Mouse (Mus musculus) embryonic stem cell, embryonic (primary cell): ENCODE results near the gene Eef2kmt.

Experiments used
- CTCF ChIA-PET, 4 experiments: fragments of 300-600 bp in 2 of 4; fragments of 350-600 bp in 2 of 4; sonication (Branson Sonifier 250); formaldehyde crosslinking; loops; one replicate each; lab custom pipeline; 2022; ENCODE audit warnings: inconsistent platforms in 2 of 4; lab: Charles Lee
- POLR2A ChIA-PET, 4 experiments: fragments of 300-600 bp in 2 of 4; fragments of 350-600 bp in 2 of 4; sonication (Branson Sonifier 250); formaldehyde crosslinking; loops; one replicate each; lab custom pipeline; 2022; ENCODE audit warnings: antibody characterized with exemption in 4 of 4, inconsistent platforms in 1 of 4; lab: Charles Lee

Eef2kmt gene

GRCm38 (mm10) chr16:5255779-5256496 is at the start of gene Eef2kmt:
Eef2kmt (minus strand) TSS chr16:5255983.
- POLR2A ChIA-PET: interaction anchor here in 3 of 4 experiments (0.6 to 11.2 kb wide), 35 partner anchors 8 to 697 kb away, joined by 3 to 188 read pairs (median 4); partner anchors contain the start of genes Alg1 (in 2 of the 3), Glyr1 (in 1 of the 3), Mgrn1 (in 1 of the 3) and Nagpa (in 1 of the 3)
- CTCF ChIA-PET: interaction anchor here in 3 of 4 experiments (0.5 to 6.6 kb wide), 12 partner anchors 12 to 1024 kb away, joined by 3 to 66 read pairs (median 4); partner anchors contain the start of gene Nagpa (in 1 of the 3)

GRCm38 (mm10) chr16:5295238-5295637 is 39.5 kb upstream of the Eef2kmt start:
- CTCF ChIA-PET: interaction anchor here in 1 of 4 experiments (1.7 kb wide), 1 partner anchor 12 kb away, joined by 4 read pairs; no protein-coding TSS in a partner anchor
- POLR2A ChIA-PET: no interaction called here

GRCm38 (mm10) chr16:5285376-5285775 is 29.6 kb upstream of the Eef2kmt start:
- POLR2A ChIA-PET: interaction anchor here in 2 of 4 experiments (0.6 to 1.3 kb wide), 2 partner anchors 14 to 35 kb away, joined by 3 read pairs; no protein-coding TSS in a partner anchor
- CTCF ChIA-PET: interaction anchor here in 1 of 4 experiments (0.6 kb wide), 1 partner anchor 278 kb away, joined by 7 read pairs; no protein-coding TSS in a partner anchor

GRCm38 (mm10) chr16:5282686-5283085 is 26.9 kb upstream of the Eef2kmt start:
- CTCF ChIA-PET: interaction anchor here in 2 of 4 experiments (0.6 to 1.1 kb wide), 2 partner anchors 24 to 63 kb away, joined by 3 read pairs; no protein-coding TSS in a partner anchor
- POLR2A ChIA-PET: interaction anchor here in 2 of 4 experiments (1.0 to 1.5 kb wide), 3 partner anchors 10 to 27 kb away, joined by 3 to 5 read pairs (median 4); partner anchors contain the start of gene Eef2kmt (in 1 of the 2)

- POLR2A ChIA-PET: interaction anchor here in 2 of 4 experiments (0.8 to 1.0 kb wide), 2 partner anchors 24 to 231 kb away, joined by 3 read pairs; partner anchors contain the start of genes Eef2kmt (in 1 of the 2) and Glyr1 (in 1 of the 2)
Measured at GRCm38 (mm10) chr16:5279571-5280222, 23.9 kb upstream of the Eef2kmt start.

GRCm38 (mm10) chr16:5272371-5272770 is 16.6 kb upstream of the Eef2kmt start:
- CTCF ChIA-PET: no interaction called here
- POLR2A ChIA-PET: interaction anchor here in 2 of 4 experiments (0.6 to 1.3 kb wide), 4 partner anchors 10 to 633 kb away, joined by 3 to 4 read pairs (median 4); partner anchors contain the start of gene Eef2kmt (in 1 of the 2)

More at GRCm38 (mm10) chr16:5279571-5280222, 23.9 kb upstream of the Eef2kmt start:
- CTCF ChIA-PET: interaction anchor here in 1 of 4 experiments (0.8 kb wide), 1 partner anchor 27 kb away, joined by 3 read pairs; no protein-coding TSS in a partner anchor

- POLR2A ChIA-PET: interaction anchor here in 3 of 4 experiments (0.6 to 1.6 kb wide), 4 partner anchors 11 to 150 kb away, joined by 3 to 8 read pairs (median 4); partner anchors contain the start of gene Eef2kmt (in 1 of the 3)
Measured at GRCm38 (mm10) chr16:5271411-5272035, 15.7 kb upstream of the Eef2kmt start.

GRCm38 (mm10) chr16:5263926-5264325 is 8.1 kb upstream of the Eef2kmt start:
- ChIA-PET POLR2A (interaction anchor here in 2 of 4 experiments (0.9 to 2.1 kb wide), 4 partner anchors 8 to 383 kb away, joined by 3 to 8 read pairs (median 4); partner anchors contain the start of genes Eef2kmt (in 2 of the 2) and Ubald1 (in 1 of the 2)), CTCF (interaction anchor here in 1 of 4 experiments (1.4 kb wide), 1 partner anchor 9 kb away, joined by 3 read pairs; no protein-coding TSS in a partner anchor)

More at GRCm38 (mm10) chr16:5271411-5272035, 15.7 kb upstream of the Eef2kmt start:
- CTCF ChIA-PET: interaction anchor here in 1 of 4 experiments (1.2 kb wide), 1 partner anchor 18 kb away, joined by 3 read pairs; no protein-coding TSS in a partner anchor

- CTCF ChIA-PET: interaction anchor here in 1 of 4 experiments (1.4 kb wide), 1 partner anchor 8 kb away, joined by 3 read pairs; no protein-coding TSS in a partner anchor
- POLR2A ChIA-PET: interaction anchor here in 2 of 4 experiments (1.2 to 2.1 kb wide), 2 partner anchors 8 to 383 kb away, joined by 5 to 8 read pairs; partner anchors contain the start of genes Eef2kmt (in 1 of the 2) and Ubald1 (in 1 of the 2)
Measured at GRCm38 (mm10) chr16:5263156-5263555, 7.4 kb upstream of the Eef2kmt start.

- CTCF ChIA-PET: interaction anchor here (0.6 to 6.6 kb wide), 19 partner anchors 8 to 780 kb away, joined by 3 to 66 read pairs (median 4); partner anchors contain the start of genes Nagpa (in 1 of the 4) and Sec14l5 (in 1 of the 4)
- POLR2A ChIA-PET: interaction anchor here (0.5 to 11.2 kb wide), 39 partner anchors 8 to 1074 kb away, joined by 3 to 188 read pairs (median 4); partner anchors contain the start of genes Alg1 (in 2 of the 4), Nagpa (in 2 of the 4), Rogdi (in 2 of the 4) and Glyr1 (in 1 of the 4)
Measured at GRCm38 (mm10) chr16:5255081-5255740, 572 bp downstream of the Eef2kmt start.

GRCm38 (mm10) chr16:5254346-5255025 is 1.3 kb downstream of the Eef2kmt start:
- CTCF ChIA-PET: interaction anchor here (0.6 to 6.6 kb wide), 20 partner anchors 9 to 780 kb away, joined by 3 to 66 read pairs (median 3); partner anchors contain the start of genes Nagpa (in 1 of the 4) and Sec14l5 (in 1 of the 4)
- POLR2A ChIA-PET: interaction anchor here (0.5 to 11.2 kb wide), 23 partner anchors 7 to 1073 kb away, joined by 3 to 188 read pairs (median 4); partner anchors contain the start of genes Nagpa (in 2 of the 4), Alg1 (in 1 of the 4) and Rogdi (in 1 of the 4)

- POLR2A ChIA-PET: interaction anchor here in 3 of 4 experiments (0.6 to 11.2 kb wide), 7 partner anchors 8 to 893 kb away, joined by 3 to 188 read pairs (median 4); partner anchors contain the start of genes Alg1 (in 1 of the 3) and Nagpa (in 1 of the 3)
Measured at GRCm38 (mm10) chr16:5252260-5252659, 3.5 kb downstream of the Eef2kmt start.

GRCm38 (mm10) chr16:5250891-5251290 is 4.9 kb downstream of the Eef2kmt start:
- CTCF ChIA-PET: interaction anchor here in 1 of 4 experiments (6.6 kb wide), 1 partner anchor 8 kb away, joined by 66 read pairs; no protein-coding TSS in a partner anchor
- POLR2A ChIA-PET: interaction anchor here (0.6 to 11.2 kb wide), 10 partner anchors 9 to 691 kb away, joined by 3 to 188 read pairs (median 4); partner anchors contain the start of genes Alg1 (in 2 of the 4), Tfap4 (in 1 of the 4) and Ubald1 (in 1 of the 4)

More at GRCm38 (mm10) chr16:5252260-5252659, 3.5 kb downstream of the Eef2kmt start:
- CTCF ChIA-PET: interaction anchor here in 2 of 4 experiments (4.1 to 6.6 kb wide), 2 partner anchors 8 to 9 kb away, joined by 34 to 66 read pairs; no protein-coding TSS in a partner anchor

- ChIA-PET CTCF (interaction anchor here (0.6 to 5.3 kb wide), 19 partner anchors 9 to 655 kb away, joined by 3 to 66 read pairs (median 5); partner anchors contain the start of genes Eef2kmt (in 3 of the 4), Alg1 (in 2 of the 4) and Ubn1 (in 1 of the 4)), POLR2A (interaction anchor here (0.8 to 16.3 kb wide), 18 partner anchors 9 to 395 kb away, joined by 3 to 188 read pairs (median 4); partner anchors contain the start of genes Eef2kmt (in 3 of the 4), Alg1 (in 2 of the 4), Nagpa (in 1 of the 4) and Rogdi (in 1 of the 4))
Measured at GRCm38 (mm10) chr16:5244411-5244810, 11.4 kb downstream of the Eef2kmt start.
